Mouse (Mus musculus): ENCODE data around the gene Pbx2. TPM values are rescaled to one million over a fixed set of nuclear protein-coding genes. Genes with fewer than 3 reads are reported as not detected.
A peak's percentile ranks its signal among the peaks of the same experiment; 100 is the strongest.

Pbx2 gene
- polyA plus RNA-seq, 1 experiment from 2014 or later: 4.8 TPM

GRCm38 (mm10) chr17:34589681-34590101 lies 1.4 kb upstream of the Pbx2 start, which contains the start of gene Gpsm3:
Gene Gpsm3, plus strand, starts transcription at chr17:34589806.
- 21% methylated on average over 7 of the region's 7 CpGs for WGBS
- peak within 1 kb of the TSS; percentile 4 for H3K9ac ChIP-seq
- H3K4me1 ChIP-seq (replicated peaks): peaks cover 69% of the 10 kb centered on the region
- peak within 1 kb of the TSS; percentile 96 for H3K4me2 ChIP-seq
- no peaks in the 10 kb centered on the region for H3K9me3 ChIP-seq (replicated peaks)
- peak within 1 kb of the TSS; percentile 95 for H3K4me3 ChIP-seq
- no peak for ATAC-seq (replicated peaks; ENCODE audit: insufficient number of reproducible peaks, insufficient read depth, low FRiP score, low read depth)
- H3K27me3 ChIP-seq: peaks cover 3% of the 10 kb centered on the region; the same call in 1 of the 2 replicates
- H3K27ac ChIP-seq: peak within 1 kb of the TSS; percentile 98
- peaks cover 4% of the 10 kb centered on the region; the same call in 1 of the 2 replicates for H3K36me3 ChIP-seq

DNA sequence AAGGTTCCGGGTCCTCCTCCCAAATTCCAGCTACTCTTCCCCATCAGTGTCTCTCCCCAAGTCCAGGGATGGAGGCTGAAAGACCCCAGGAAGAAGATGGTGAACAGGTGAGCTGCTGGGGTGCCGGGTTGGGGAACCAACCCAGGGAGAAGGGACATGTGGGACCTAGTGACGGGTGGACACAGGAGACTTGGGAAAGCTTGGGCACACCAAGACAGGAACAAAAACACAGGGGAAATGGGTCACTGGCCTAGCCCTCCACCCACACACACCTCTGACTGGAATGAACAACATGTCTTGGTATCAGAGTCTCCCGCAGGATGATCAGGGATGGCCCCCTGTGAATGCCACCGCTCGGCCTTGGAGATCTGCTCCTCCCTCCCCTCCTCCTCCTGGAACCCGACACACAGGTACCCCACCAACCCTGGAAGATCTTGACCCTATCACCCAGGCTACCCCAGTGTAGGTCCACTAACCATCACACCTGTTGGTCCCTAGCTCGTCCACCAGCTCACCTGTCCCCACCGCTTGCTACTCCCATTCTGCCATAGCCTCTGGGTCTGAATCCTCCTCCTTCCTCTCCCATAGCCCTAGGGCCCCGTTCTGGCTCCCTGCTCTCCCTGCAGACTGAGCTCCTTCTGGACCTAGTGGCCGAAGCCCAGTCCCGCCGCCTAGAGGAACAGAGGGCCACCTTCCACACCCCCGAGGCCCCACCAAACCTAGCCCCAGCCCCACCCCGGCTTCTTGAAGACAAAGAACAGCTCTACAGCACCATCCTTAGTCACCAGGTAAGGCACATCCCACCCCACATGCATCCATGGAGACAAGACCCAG lies 695 bp upstream of the Pbx2 start:
- WGBS: 70% methylated on average over 15 of the region's 15 CpGs
- Histone ChIP-seq H3K4me3 (peak overlapping the region; percentile 95), H3K4me1 (replicated peaks) (peaks cover 73% of the 10 kb centered on the region), H3K9me3 (replicated peaks) (no peaks in the 10 kb centered on the region), H3K27ac (peak overlapping the region; percentile 98), H3K27me3 (peaks cover 3% of the 10 kb centered on the region; the same call in 1 of the 2 replicates), H3K4me2 (peak overlapping the region; percentile 96), H3K36me3 (peaks cover 10% of the 10 kb centered on the region; the same call in 1 of the 2 replicates), H3K9ac (peak overlapping the region; percentile 4; the same call in 1 of the 2 replicates)
- ATAC-seq (replicated peaks; ENCODE audit: insufficient number of reproducible peaks, insufficient read depth, low FRiP score, low read depth): no peak

- peaks cover 69% of the 10 kb centered on the region for H3K4me1 ChIP-seq (replicated peaks)
Observed at GRCm38 (mm10) chr17:34591994-34592375, 919 bp downstream of the Pbx2 start.

DNA sequence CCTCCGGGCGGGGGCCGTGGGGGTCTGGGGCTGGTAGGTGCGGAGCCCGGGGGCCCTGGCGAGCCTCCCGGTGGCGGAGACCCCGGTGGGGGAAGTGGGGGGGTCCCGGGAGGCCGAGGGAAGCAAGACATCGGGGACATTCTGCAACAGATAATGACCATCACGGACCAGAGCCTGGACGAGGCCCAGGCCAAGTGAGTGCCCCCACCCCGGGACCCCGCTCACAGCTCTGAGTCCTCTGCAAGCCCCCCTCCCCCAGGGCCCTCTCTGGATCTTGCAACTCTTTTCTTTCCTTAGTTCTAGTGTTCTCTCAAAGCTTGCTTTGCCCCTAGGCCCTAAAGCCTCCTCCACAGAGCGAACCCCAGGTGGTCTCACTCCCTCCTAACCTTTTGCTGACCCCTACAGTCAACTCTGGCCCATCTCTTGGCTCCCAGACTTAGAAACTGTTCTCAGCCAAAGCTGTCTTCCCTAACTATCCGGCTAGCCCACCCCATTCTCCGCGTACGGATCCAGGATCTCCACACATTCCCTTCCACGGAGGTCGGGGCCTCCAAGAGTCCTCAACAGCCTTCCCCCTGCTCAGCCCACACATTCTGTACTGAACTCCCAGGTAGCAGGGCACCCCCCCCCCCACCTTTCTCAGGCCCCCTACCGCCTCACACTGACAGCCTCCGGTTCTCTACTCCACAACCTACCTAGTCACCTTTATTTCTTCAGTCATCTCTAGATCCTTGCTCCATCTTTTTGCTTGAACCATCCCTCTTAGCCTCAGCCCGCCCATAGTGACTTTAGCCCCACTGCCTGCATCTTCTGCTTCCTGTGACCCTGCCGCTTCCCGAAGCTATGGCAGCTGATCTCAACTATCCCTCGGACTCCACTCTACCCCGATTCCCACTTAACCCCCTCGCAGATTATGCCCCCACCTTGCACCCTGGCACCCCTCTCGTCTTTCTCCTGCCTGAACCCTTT lies 1.8 kb downstream of the Pbx2 start:
- peaks cover 18% of the 10 kb centered on the region for H3K36me3 ChIP-seq
- H3K4me2 ChIP-seq: peak overlapping the region; percentile 96
- peak overlapping the region; percentile 98 for H3K9ac ChIP-seq
- peak; percentile 2; the same call in 1 of the 2 replicates for ATAC-seq (replicated peaks; ENCODE audit: insufficient number of reproducible peaks, insufficient read depth, low FRiP score, low read depth)
- peak overlapping the region; percentile 98 for H3K27ac ChIP-seq
- peak overlapping the region; percentile 95 for H3K4me3 ChIP-seq
- 2% methylated on average over 28 of the region's 32 CpGs for WGBS
- no peaks in the 10 kb centered on the region for H3K9me3 ChIP-seq (replicated peaks)
- H3K27me3 ChIP-seq: no peaks in the 10 kb centered on the region
- peaks cover 75% of the 10 kb centered on the region for H3K4me1 ChIP-seq (replicated peaks)

More at GRCm38 (mm10) chr17:34591994-34592375, 919 bp downstream of the Pbx2 start:
- Histone ChIP-seq H3K9me3 (replicated peaks) (no peaks in the 10 kb centered on the region), H3K4me2 (peak overlapping the region; percentile 96), H3K27me3 (no peaks in the 10 kb centered on the region), H3K36me3 (peaks cover 18% of the 10 kb centered on the region), H3K27ac (peak overlapping the region; percentile 98), H3K9ac (peak overlapping the region; percentile 98), H3K4me3 (peak overlapping the region; percentile 95)
- WGBS: 0% methylated on average over 31 of the region's 35 CpGs
- peak; percentile 43 for ATAC-seq (replicated peaks; ENCODE audit: insufficient number of reproducible peaks, insufficient read depth, low FRiP score, low read depth)

GRCm38 (mm10) chr17:34593752-34594525 lies 2.9 kb downstream of the Pbx2 start:
- Histone ChIP-seq H3K9me3 (replicated peaks) (no peaks in the 10 kb centered on the region), H3K4me2 (peak overlapping the region; percentile 96), H3K27me3 (no peaks in the 10 kb centered on the region), H3K4me3 (peak overlapping the region; percentile 95), H3K9ac (peak overlapping the region; percentile 98), H3K36me3 (peaks cover 18% of the 10 kb centered on the region), H3K4me1 (replicated peaks) (peaks cover 72% of the 10 kb centered on the region), H3K27ac (peak overlapping the region; percentile 98)
- WGBS: 53% methylated on average over 34 of the region's 34 CpGs
- ATAC-seq (replicated peaks; ENCODE audit: insufficient number of reproducible peaks, insufficient read depth, low FRiP score, low read depth): no peak

GRCm38 (mm10) chr17:34596098-34596497 lies 5.0 kb downstream of the Pbx2 start:
- Histone ChIP-seq H3K4me2 (no peak overlapping the region), H3K27me3 (no peaks in the 10 kb centered on the region), H3K36me3 (peaks cover 28% of the 10 kb centered on the region), H3K27ac (no peak overlapping the region), H3K9me3 (replicated peaks) (no peaks in the 10 kb centered on the region), H3K4me3 (no peak overlapping the region), H3K4me1 (replicated peaks) (peaks cover 55% of the 10 kb centered on the region), H3K9ac (no peak overlapping the region)
- WGBS: 67% methylated on average over 8 of the region's 8 CpGs
- ATAC-seq (replicated peaks; ENCODE audit: insufficient number of reproducible peaks, insufficient read depth, low FRiP score, low read depth): no peak

DNA sequence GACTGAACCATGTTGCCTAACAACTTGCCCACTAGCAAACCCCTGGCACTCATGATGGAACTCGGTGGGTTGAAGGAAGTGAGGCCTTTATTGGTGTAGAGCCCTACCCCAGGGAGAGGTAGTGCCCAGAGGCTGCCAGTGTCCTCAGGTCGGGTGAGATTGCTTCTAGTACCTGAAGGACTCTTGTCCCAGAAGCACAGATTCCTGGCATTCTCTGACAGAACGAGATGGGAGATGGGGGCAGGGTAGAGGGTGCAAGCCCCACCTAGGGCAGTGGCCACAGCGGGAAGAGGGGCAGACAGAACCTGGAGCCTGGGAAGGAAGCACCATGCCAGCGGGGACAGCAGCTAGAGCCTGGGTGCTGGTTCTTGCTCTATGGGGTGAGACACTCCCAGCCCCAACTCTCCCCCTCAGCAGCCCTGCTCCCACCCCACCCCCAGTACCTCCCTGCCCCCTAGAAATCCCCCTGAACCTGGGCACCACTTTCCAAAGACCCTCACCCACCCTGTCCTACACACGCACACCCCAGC lies 6.6 kb downstream of the Pbx2 start, which contains the start of gene Ager:
TSS of gene Ager (plus strand) at position 297 of the 530 bp plus-strand sequence.
- Histone ChIP-seq H3K4me3 (no peak within 1 kb of the TSS), H3K27me3 (no peaks in the 10 kb centered on the region), H3K4me1 (replicated peaks) (peaks cover 57% of the 10 kb centered on the region), H3K36me3 (peaks cover 36% of the 10 kb centered on the region), H3K4me2 (peak within 1 kb of the TSS; percentile 30; the same call in 1 of the 2 replicates), H3K9ac (no peak within 1 kb of the TSS; the same call in 1 of the 2 replicates), H3K27ac (peak within 1 kb of the TSS; percentile 51; the same call in 1 of the 2 replicates), H3K9me3 (replicated peaks) (no peaks in the 10 kb centered on the region)
- WGBS: 22% methylated on average over 6 of the region's 6 CpGs
- ATAC-seq (replicated peaks; ENCODE audit: insufficient number of reproducible peaks, insufficient read depth, low FRiP score, low read depth): no peak

GRCm38 (mm10) chr17:34599891-34600290 lies 8.8 kb downstream of the Pbx2 start:
- ATAC-seq (replicated peaks; ENCODE audit: insufficient number of reproducible peaks, insufficient read depth, low FRiP score, low read depth): no peak
- Histone ChIP-seq H3K9me3 (replicated peaks) (no peaks in the 10 kb centered on the region), H3K9ac (no peak overlapping the region), H3K27ac (no peak overlapping the region), H3K36me3 (peaks cover 30% of the 10 kb centered on the region), H3K4me2 (no peak overlapping the region), H3K4me1 (replicated peaks) (peaks cover 48% of the 10 kb centered on the region), H3K27me3 (no peaks in the 10 kb centered on the region), H3K4me3 (no peak overlapping the region)
- WGBS: 79% methylated on average over 9 of the region's 9 CpGs

DNA sequence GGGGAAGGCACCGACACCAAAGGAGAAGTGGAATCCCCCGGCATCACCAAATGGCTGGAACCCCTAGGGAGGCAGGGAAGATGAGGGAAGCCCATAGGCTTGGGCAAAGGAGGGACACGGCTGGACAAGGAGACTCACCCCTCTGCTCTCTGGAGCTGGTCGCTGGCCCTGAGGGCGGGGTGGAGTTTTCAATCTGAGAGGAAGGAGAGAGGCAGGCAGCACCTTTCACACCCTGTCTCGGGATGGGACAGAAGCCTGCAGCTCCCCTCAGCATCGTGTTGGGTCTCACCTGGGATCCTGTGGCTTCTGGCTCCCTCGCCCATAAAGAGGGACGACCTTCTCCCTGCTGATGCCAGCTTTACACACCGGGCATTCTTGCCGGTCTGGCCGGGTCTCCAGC lies 10.7 kb downstream of the Pbx2 start:
- 0 out of 2 replicates have a peak overlapping the region, but pooled peaks have one; percentile 66 for H3K4me3 ChIP-seq
- 85% methylated on average over 12 of the region's 12 CpGs for WGBS
- H3K27me3 ChIP-seq: no peaks in the 10 kb centered on the region
- 0 out of 2 replicates have a peak overlapping the region, but pooled peaks have one; percentile 84 for H3K9ac ChIP-seq
- H3K4me2 ChIP-seq: peak overlapping the region; percentile 81; the same call in 1 of the 2 replicates
- peaks cover 48% of the 10 kb centered on the region for H3K4me1 ChIP-seq (replicated peaks)
- H3K27ac ChIP-seq: no peak overlapping the region
- no peaks in the 10 kb centered on the region for H3K9me3 ChIP-seq (replicated peaks)
- ATAC-seq (replicated peaks; ENCODE audit: insufficient number of reproducible peaks, insufficient read depth, low FRiP score, low read depth): no peak
- H3K36me3 ChIP-seq: peaks cover 17% of the 10 kb centered on the region
